Mouse (Mus musculus): ENCODE measurements around the gene Eif5a.

- TF ChIP-seq CTCF (conservative IDR thresholded peaks at IDR 0.05; ENCODE audit: insufficient read depth, insufficient read length, low read depth, low read length) (no peak), POLR2A (IDR thresholded peaks at IDR 0.05; ENCODE audit: low read depth, low read length) (no peak)
Observed at GRCm38 (mm10) chr11:69936714-69937347, 15.1 kb upstream of the Eif5a start.

Data from kidney, adult 2 months (tissue).